In the genomic region with DNA sequence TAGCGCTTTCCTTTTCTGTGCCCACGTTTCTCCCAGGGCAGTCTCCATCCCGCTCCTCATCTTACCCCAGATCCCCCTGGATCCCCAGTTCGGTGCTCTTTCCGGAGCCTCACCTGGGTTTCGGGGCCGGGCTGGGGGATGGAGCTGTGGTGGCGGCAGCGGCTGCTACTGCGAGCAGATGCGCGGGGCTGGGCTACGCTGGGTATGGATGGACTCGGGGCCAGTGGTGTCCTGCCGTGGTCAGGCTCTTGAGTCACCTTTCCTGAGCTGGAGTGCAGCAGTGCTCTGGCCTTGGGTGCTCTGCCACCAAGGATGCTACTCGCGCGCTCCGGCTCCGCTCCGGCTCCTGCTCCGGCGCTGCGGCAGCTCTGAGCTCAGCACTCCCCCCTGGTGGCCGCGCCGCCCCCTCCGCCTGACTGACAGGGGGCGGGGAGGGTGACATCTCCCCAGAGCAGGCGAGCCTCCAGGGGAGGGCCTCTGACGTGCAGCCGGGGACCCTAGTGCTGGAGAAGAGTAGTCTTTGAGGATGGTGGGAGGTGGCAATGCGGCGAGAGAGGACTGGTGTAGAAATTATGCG, we compare ENCODE assay signal across 7 mouse cellular contexts. TPM values are rescaled to one million over a fixed set of nuclear protein-coding genes. Genes with fewer than 3 reads are reported as not detected.
DNase-seq lines count a peak whose midpoint lies in the region; ATAC-seq and TF ChIP-seq lines count a peak whose summit lies in the region.

A gene (minus strand): TSS at position 404 of the 577 bp plus-strand sequence.

- H3K4me1 ChIP-seq in forebrain, embryonic 14.5 days (ENCODE audit: control insufficient read depth, insufficient read depth, low read length): 0 out of 2 replicates have a peak, but pooled peaks cover 3% of the 10 kb centered on the region
- H3K4me1 ChIP-seq in hindbrain, embryonic 13.5 days (replicated peaks): peaks cover 25% of the 10 kb centered on the region
- peaks cover 24% of the 10 kb centered on the region for H3K4me1 ChIP-seq in midbrain, embryonic 10.5 days
- H3K4me1 ChIP-seq in spleen, adult 2 months (ENCODE audit: control insufficient read depth, insufficient read depth, insufficient read length): peaks cover 6% of the 10 kb centered on the region; the same call in 1 of the 2 replicates

- H3K4me2 ChIP-seq in forebrain, embryonic 14.5 days (ENCODE audit: low read length): peak within 1 kb of the TSS; percentile 89
- H3K4me2 ChIP-seq in hindbrain, embryonic 13.5 days: peak within 1 kb of the TSS; percentile 78

- H3K9me3 ChIP-seq in forebrain, embryonic 14.5 days (replicated peaks; ENCODE audit: control insufficient read depth, low read length): no peaks in the 10 kb centered on the region
- H3K9me3 ChIP-seq in hindbrain, embryonic 13.5 days: no peaks in the 10 kb centered on the region
- H3K9me3 ChIP-seq in midbrain, embryonic 10.5 days (replicated peaks): 0 out of 2 replicates have a peak, but pooled peaks cover 3% of the 10 kb centered on the region

- DNase-seq in R1 (ENCODE audit: low read depth, low spot score): peak; percentile 83
- DNase-seq in forebrain, embryonic 14.5 days (ENCODE audit: low spot score): peak; percentile 82
- DNase-seq in left cerebral cortex, postnatal 10 days (ENCODE audit: extremely low spot score in 1 of 2, low spot score in 2 of 2): peak; percentile 83 to 89
- peak; percentile 77 for DNase-seq in midbrain, embryonic 10.5 days (ENCODE audit: low spot score)
- DNase-seq in spleen, adult 2 months (ENCODE audit: low read depth in 1 of 2, low spot score in 2 of 2): peak; percentile 17 to 48

- peak; percentile 51 for TF ChIP-seq CTCF in spleen, adult 2 months (IDR thresholded peaks at IDR 0.05; ENCODE audit: extremely low read depth, insufficient read depth, insufficient read length, insufficient replicate concordance)

- no peak for TF ChIP-seq POLR2A in spleen, adult 2 months (IDR thresholded peaks at IDR 0.05; ENCODE audit: low read depth, low read length)

- H3K27ac ChIP-seq in forebrain, embryonic 14.5 days (ENCODE audit: low read depth, low read length): no peak within 1 kb of the TSS
- H3K27ac ChIP-seq in hindbrain, embryonic 13.5 days: peak within 1 kb of the TSS; percentile 49
- peak within 1 kb of the TSS; percentile 24; the same call in 1 of the 2 replicates for H3K27ac ChIP-seq in midbrain, embryonic 10.5 days (replicated peaks)
- H3K27ac ChIP-seq in spleen, adult 2 months (ENCODE audit: insufficient read depth, low read length): no peak within 1 kb of the TSS

- peak; percentile 70 for ATAC-seq in cerebellum, adult (ENCODE audit: insufficient number of reproducible peaks, low FRiP score, low TSS enrichment)
- peak; percentile 91 for ATAC-seq in forebrain, embryonic 14.5 days
- peak; percentile 72 for ATAC-seq in hindbrain, embryonic 13.5 days (ENCODE audit: low FRiP score)

- peak within 1 kb of the TSS; percentile 45 for H3K4me3 ChIP-seq in forebrain, embryonic 14.5 days (ENCODE audit: low read depth, low read length)
- H3K4me3 ChIP-seq in hindbrain, embryonic 13.5 days: peak within 1 kb of the TSS; percentile 55
- peak within 1 kb of the TSS; percentile 60 for H3K4me3 ChIP-seq in midbrain, embryonic 10.5 days
- peak within 1 kb of the TSS; percentile 43; the same call in 1 of the 2 replicates for H3K4me3 ChIP-seq in spleen, adult 2 months (ENCODE audit: extremely low read depth, insufficient read depth, insufficient read length)

- peaks cover 27% of the 10 kb centered on the region for H3K27me3 ChIP-seq in forebrain, embryonic 14.5 days (replicated peaks; ENCODE audit: control insufficient read depth, insufficient read depth, low read length)
- H3K27me3 ChIP-seq in hindbrain, embryonic 13.5 days: peaks cover 75% of the 10 kb centered on the region
- H3K27me3 ChIP-seq in midbrain, embryonic 10.5 days (ENCODE audit: low read depth, poor library complexity, severe bottlenecking): peaks cover 64% of the 10 kb centered on the region
- peaks cover 11% of the 10 kb centered on the region for H3K27me3 ChIP-seq in spleen, adult 2 months (ENCODE audit: control insufficient read depth, insufficient read depth, low read length)

- intact Hi-C loops in left cerebral cortex, postnatal 10 days (cut with DNase I): no loop called here

- WGBS in forebrain, embryonic 14.5 days: 1% methylated on average over 35 of the region's 35 CpGs
- under 1% methylated on average over 35 of the region's 35 CpGs for WGBS in hindbrain, embryonic 13.5 days
- under 1% methylated on average over 35 of the region's 35 CpGs for WGBS in midbrain, embryonic 10.5 days
- 3% methylated on average over 35 of the region's 35 CpGs for WGBS in spleen, adult 2 months

- peak within 1 kb of the TSS; percentile 68 for H3K9ac ChIP-seq in forebrain, embryonic 14.5 days (ENCODE audit: low read length)
- H3K9ac ChIP-seq in hindbrain, embryonic 13.5 days: peak within 1 kb of the TSS; percentile 78

- no peaks in the 10 kb centered on the region for H3K36me3 ChIP-seq in forebrain, embryonic 14.5 days (ENCODE audit: control insufficient read depth, insufficient read depth, low read length)
- H3K36me3 ChIP-seq in hindbrain, embryonic 13.5 days: no peaks in the 10 kb centered on the region
- no peaks in the 10 kb centered on the region for H3K36me3 ChIP-seq in midbrain, embryonic 10.5 days
- H3K36me3 ChIP-seq in spleen, adult 2 months (ENCODE audit: control insufficient read depth, insufficient read depth, low read length): no peaks in the 10 kb centered on the region

RNA-seq across cellular contexts. Expression of the gene that starts here (rescaled TPM):
- 25.7 and 31.8 TPM in 2 replicates for polyA plus RNA-seq in forebrain, embryonic 14.5 days (2014; fragmentation: Nextera tagmentation; extraction: Ambion mirVana)
- 18.7 and 20.8 TPM in 2 replicates for polyA plus RNA-seq in hindbrain, embryonic 13.5 days (2015; fragmentation: Nextera tagmentation; extraction: Ambion mirVana)
- 100 to 1,000 TPM; 739 to 802 TPM for total RNA-seq in left cerebral cortex, postnatal 10 days (2021)
- polyA plus RNA-seq in midbrain, embryonic 10.5 days (2016; fragmentation: Nextera tagmentation; extraction: Ambion mirVana): 1.5 TPM in 2 replicates
- polyA plus RNA-seq in spleen, adult 2 months (2012; rRNA removed): 0.16 and 0.22 TPM in 2 replicates

Comparison
In these comparisons a context has a peak if more than half of its experiments do, and no peak if none do; other contexts are left out.
1. Peak in DNase-seq and H3K4me3 ChIP-seq in spleen, adult 2 months; RNA of the gene not detected or under 1 TPM.
2. DNase-seq: peak in every context shown above with its lines; median percentile 86 in left cerebral cortex, postnatal 10 days; 83 in R1; 82 in forebrain, embryonic 14.5 days; 77 in midbrain, embryonic 10.5 days; 32 in spleen, adult 2 months.
3. H3K27ac ChIP-seq: peak in hindbrain, embryonic 13.5 days (single experiment) and midbrain, embryonic 10.5 days (single experiment); none in forebrain, embryonic 14.5 days (single experiment) and spleen, adult 2 months (single experiment).
4. Peak in every context shown above with its lines, with median percentiles within 50 percentile points of each other: ATAC-seq and H3K4me3 ChIP-seq.